Mouse (Mus musculus): ENCODE data around the gene 1600012H06Rik. TPM values are rescaled to one million over a fixed set of nuclear protein-coding genes. Genes with fewer than 3 reads are reported as not detected.
A peak's percentile ranks its signal among the peaks of the same experiment; 100 is the strongest.
"Not testable (repeated sequence)": the region's sequence is repeated elsewhere in the genome, so short reads cannot be mapped to it uniquely, and the experiment has no call there.

1600012H06Rik gene
- total RNA-seq (2021), result 10 to 100 TPM; 27.6 to 33.1 TPM
- polyA plus RNA-seq (2012; rRNA removed), result 13.2 and 23.8 TPM in 2 replicates
- long read RNA-seq, transcript 1600012H06Rik-201 (2 exons, 2,506 nt), result major isoform, 20 of 51 reads
- long read RNA-seq, transcript 1600012H06Rik-202 (2 exons, 2,523 nt), result minor isoform, 10 of 51 reads
- long read RNA-seq, partial matches to known transcripts, result 0 of 51 reads
- long read RNA-seq, other reads (novel, unspliced or antisense), result 19 of 51 reads

GRCm38 (mm10) chr17:14943009-14943728 is at the start of gene 1600012H06Rik, which contains the start of gene Wdr27:
Gene 1600012H06Rik (plus strand): TSS chr17:14943184.
Gene Wdr27 (minus strand): TSS chr17:14943158.
- peak; percentile 99 for DNase-seq

GRCm38 (mm10) chr17:14895058-14895457 is 47.9 kb upstream of the 1600012H06Rik start:
- not testable (repeated sequence) for DNase-seq

GRCm38 (mm10) chr17:14898972-14899371 is 44.0 kb upstream of the 1600012H06Rik start:
- no peak for DNase-seq

GRCm38 (mm10) chr17:14903212-14903611 is 39.8 kb upstream of the 1600012H06Rik start:
- no peak for DNase-seq

GRCm38 (mm10) chr17:14904206-14904605 is 38.8 kb upstream of the 1600012H06Rik start:
- no peak for DNase-seq

- DNase-seq, result peak; percentile 45
These were observed 38.2 kb upstream of the 1600012H06Rik start for GRCm38 (mm10) chr17:14904637-14905265.

GRCm38 (mm10) chr17:14906611-14907010 is 36.4 kb upstream of the 1600012H06Rik start:
- DNase-seq, result no peak

- DNase-seq, result no peak
These were observed 35.8 kb upstream of the 1600012H06Rik start for GRCm38 (mm10) chr17:14907136-14907535.

- DNase-seq, result no peak
These were observed 33.7 kb upstream of the 1600012H06Rik start for GRCm38 (mm10) chr17:14909331-14909730.

- no peak for DNase-seq
These were observed 32.2 kb upstream of the 1600012H06Rik start for GRCm38 (mm10) chr17:14910771-14911170.

GRCm38 (mm10) chr17:14912420-14912819 is 30.6 kb upstream of the 1600012H06Rik start:
- no peak for DNase-seq

GRCm38 (mm10) chr17:14912981-14913380 is 30.0 kb upstream of the 1600012H06Rik start:
- DNase-seq, result no peak

- no peak for DNase-seq
These were observed 28.6 kb upstream of the 1600012H06Rik start for GRCm38 (mm10) chr17:14914401-14914800.

GRCm38 (mm10) chr17:14917866-14918265 is 25.1 kb upstream of the 1600012H06Rik start:
- peak; percentile 33 for DNase-seq

GRCm38 (mm10) chr17:14921582-14921981 is 21.4 kb upstream of the 1600012H06Rik start:
- DNase-seq, result no peak

GRCm38 (mm10) chr17:14927644-14928218 is 15.3 kb upstream of the 1600012H06Rik start:
- no peak for DNase-seq

GRCm38 (mm10) chr17:14928631-14929030 is 14.4 kb upstream of the 1600012H06Rik start:
- no peak for DNase-seq

- DNase-seq, result no peak
These were observed 12.3 kb upstream of the 1600012H06Rik start for GRCm38 (mm10) chr17:14930697-14931096.

GRCm38 (mm10) chr17:14931469-14931868 is 11.5 kb upstream of the 1600012H06Rik start:
- DNase-seq, result no peak

- not testable (repeated sequence) for DNase-seq
These were observed 7.7 kb upstream of the 1600012H06Rik start for GRCm38 (mm10) chr17:14935280-14935679.

- peak; percentile 30 for DNase-seq
These were observed 7.0 kb upstream of the 1600012H06Rik start for GRCm38 (mm10) chr17:14935841-14936605.

GRCm38 (mm10) chr17:14942181-14942580 is 803 bp upstream of the 1600012H06Rik start:
- not testable (repeated sequence) for DNase-seq

All from adrenal gland, adult 2 months (tissue).